Mouse (Mus musculus) MN1 (cell line): ENCODE results near the gene Aldh3b2.

Experiments
- DNase-seq: peaks from one replicate; pipeline ENCODE4 v3.0.0-alpha.2; 2016; ENCODE audit warnings: low spot score

Gene Aldh3b2

DNA sequence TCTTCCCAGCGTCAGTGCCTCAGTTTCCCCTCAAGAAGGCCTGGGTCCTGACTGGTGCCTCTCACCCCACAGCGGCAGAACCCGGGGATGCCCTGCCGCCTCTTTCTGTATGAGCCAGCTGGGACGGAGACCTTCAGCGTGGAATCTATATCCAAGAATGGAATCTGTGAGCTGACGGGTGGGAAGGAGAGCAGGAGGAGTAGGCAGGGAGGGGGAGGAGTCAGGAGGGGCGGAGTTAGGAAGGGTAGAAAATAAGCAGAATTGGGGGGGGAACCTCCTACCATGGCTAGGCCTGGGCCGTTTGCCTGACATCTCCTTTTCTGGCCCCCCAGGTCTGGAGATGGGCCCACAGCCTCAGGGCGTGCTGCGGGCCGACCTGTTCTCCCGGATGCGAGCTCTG lies 15.9 kb downstream of the Aldh3b2 start:
- DNase-seq, result no peak

DNA sequence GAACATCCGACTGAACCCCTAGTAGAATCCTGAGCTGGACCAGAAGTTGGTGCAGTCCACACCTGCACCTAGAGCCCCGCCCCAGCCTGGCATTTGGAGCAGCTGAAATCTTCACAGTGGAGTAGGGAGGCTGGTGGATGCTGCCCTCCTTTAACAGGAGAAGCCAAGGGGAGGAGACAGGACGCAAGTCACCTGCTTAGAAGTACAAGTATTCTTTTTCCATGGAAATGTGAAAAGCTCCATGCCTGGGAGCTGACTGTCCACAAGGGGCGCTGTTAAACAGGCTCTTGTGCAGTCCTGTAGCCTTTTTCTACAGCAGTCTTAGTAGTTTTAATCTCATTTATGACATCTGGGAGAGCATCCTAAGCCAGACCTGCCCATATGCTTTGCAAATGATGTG lies 16.6 kb downstream of the Aldh3b2 start:
- DNase-seq, result no peak

DNA sequence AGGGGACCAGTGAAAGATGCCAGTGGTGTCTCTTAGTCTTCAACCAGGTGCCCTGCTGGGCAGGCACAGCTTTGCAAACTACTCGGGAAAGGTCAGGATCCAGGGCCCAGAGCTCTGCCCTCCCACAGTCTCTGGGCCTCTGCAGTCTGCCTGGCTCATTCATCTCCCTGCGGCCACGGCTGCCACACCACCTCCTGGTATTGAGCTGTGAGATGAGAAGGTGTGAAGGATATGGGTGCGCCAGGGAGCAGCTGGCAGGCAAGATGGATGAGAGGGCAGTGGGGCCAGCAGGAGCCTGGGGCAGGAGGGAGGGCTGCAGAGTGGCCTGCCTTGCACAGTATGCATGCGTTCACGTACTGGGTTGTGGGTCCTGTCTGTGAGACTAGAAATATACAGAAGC lies 18.7 kb downstream of the Aldh3b2 start:
- DNase-seq, result no peak

DNA sequence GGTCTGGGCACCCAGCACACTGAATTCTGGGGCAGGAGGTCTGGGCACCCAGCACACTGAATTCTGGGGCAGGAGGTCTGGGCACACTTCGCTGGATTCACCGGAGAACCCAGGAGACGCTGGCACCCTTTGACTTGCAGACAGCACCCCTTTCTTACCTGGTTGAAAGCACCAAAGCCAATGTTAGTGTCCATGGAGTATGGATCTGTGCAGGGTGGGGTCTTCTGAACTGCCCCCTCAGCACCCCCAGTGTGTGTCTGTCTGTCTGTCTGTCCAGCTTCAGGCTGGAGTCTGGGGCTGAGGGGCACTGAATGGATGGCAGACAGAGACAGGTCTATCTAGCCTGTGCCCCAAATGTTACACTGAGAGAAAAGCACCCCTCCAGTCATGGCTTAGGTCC lies 19.4 kb downstream of the Aldh3b2 start:
- no peak for DNase-seq

DNA sequence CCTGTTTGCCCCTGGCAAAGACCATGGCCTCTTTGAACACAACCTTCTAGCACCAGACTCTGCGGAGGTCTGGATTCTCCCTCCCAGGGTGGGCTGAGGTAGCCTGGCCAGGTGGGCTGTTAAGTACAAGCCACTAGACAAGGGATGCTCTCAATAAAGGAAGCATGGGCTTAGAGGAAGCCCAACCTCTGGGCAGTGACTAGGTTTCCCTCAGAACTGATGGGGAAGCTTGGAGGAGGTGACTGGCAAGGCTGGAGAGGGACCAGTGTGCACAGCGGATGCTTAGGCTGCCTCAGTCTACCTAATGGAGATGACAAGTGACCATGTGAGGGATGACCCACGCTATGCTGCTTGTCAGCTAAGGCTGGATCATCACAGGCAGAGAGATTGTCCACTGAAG lies 19.8 kb downstream of the Aldh3b2 start:
- DNase-seq, result no peak

DNA sequence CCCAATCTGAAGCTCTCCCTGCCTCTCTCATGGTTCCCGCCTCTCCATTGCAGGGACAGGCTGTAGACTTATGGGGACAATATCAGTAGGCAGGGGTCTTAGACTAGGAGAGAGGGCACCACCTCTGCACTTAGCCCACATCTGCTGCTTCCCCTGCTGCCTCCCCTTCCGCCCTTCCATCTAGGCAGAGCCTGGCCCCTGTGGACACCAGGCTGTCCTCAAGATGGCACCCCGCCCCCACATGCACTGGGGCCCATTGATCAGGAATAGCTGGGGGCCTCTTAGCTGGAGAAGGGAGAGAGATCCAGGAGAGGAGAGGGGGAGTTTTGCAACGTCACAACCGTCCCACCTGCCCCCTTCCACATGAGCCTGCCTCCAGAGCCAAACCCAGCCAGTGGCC lies 20.3 kb downstream of the Aldh3b2 start, which contains the start of gene Tbx10:
Tbx10 (plus strand) TSS at position 337 of the 400 bp plus-strand sequence.
- no peak for DNase-seq

DNA sequence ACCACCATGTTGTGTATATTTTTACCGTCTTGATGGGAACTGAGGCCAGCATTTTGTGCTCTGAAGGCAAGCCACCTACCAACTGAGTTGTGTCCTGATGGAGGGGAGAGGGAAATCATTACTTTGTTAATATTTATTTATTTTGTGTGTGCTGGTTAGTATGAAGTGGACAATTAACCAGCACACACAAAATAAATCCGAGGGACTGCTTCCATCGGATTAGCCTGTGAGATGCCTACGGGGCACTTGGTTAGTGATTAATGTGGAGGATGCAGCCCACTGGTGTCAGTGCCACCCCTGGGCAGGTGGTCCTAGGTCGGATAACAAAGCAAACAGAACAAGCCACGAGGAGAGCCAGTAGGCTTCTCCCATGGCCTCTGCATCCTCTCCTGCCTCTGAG lies 22.8 kb downstream of the Aldh3b2 start:
- DNase-seq, result no peak

DNA sequence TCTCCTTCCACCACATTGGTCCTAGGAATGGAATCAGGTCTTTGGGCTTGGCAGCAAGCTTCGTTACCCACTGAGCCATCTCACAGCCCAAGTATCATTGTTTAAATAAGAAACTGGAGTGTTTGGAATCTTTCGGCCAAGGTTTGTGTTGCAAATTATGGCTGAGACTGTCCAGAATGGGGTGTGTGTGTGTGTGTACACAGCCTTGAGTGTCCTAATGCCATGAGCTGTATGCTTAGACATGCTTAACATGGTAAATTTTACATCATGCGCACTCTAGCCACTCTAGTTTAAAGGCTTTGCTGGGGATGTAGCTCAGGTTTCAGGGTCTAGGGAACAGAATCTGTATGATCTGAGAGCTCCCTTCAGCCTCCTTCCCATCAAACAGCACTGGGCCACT lies 23.4 kb downstream of the Aldh3b2 start:
- no peak for DNase-seq

DNA sequence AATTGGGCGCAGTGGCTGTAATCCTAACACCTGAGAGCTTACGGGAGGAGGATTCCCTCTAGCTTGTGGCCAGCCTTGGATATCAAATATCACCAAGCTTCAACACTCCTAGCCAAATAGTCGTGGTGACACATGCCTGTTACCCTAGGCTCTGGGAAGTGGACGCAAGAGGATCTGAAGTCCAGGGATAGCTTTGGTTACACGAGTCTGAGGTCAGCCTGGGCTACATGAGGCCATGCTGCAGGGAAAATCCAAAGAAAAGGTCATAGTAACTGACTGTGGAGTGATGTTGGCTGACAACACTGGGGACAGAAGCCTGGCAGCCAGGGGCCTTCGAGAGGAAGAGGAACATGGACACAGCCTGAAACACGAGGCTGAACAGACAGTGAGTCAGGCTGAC lies 24.0 kb downstream of the Aldh3b2 start:
- no peak for DNase-seq

DNA sequence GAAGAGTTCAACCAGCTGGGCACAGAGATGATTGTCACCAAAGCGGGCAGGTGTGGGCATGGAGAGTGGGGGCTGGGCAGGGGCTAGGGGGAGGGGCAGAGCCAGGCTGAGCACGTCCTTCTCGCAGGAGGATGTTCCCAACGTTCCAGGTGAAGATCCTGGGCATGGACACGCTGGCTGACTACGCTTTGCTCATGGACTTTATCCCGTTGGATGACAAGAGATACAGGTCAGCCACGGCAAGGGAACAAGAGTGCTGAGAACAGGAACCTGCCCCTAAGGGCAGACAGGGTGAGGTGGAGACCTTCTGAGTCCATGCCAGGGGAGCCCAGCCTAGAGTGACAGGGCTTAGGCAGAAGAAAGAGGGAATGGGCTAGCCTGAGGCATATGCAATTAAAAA lies 24.6 kb downstream of the Aldh3b2 start:
- no peak for DNase-seq

DNA sequence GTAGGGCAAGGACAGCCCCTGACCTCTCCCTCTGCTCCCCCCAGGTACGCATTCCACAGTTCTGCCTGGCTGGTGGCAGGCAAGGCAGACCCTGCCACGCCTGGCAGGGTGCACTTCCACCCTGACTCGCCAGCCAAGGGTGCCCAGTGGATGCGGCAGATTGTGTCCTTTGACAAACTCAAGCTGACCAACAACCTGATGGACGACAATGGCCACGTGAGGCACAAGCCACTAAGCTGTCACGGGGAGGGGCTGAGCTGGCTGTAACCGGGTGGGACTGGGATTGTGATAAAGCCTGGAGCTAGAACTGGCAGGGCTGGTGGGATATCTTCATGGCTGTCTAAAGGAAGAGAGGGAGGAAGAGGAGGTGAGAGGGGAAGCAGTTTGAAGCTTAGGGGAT lies 25.1 kb downstream of the Aldh3b2 start:
- no peak for DNase-seq

DNA sequence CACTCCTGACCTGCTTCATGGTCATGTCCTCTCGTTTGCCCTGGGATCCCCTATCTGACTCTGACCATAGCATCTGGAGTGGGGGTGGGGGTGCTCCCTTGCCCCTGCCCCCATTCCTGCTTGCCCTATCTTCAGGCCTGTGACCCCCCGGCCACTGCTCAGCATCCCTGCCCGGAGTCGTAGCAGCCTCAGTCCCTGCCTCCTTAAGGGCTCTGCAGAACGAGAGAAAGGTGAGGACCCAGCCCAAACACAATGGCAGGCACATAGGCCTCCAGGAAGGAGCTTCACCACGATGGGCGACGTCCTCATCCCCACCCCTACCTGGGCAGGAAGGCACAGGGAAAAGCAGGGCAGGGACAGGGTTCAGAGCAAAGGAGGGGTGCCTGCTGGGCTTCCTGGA lies 26.2 kb downstream of the Aldh3b2 start:
- no peak for DNase-seq

DNA sequence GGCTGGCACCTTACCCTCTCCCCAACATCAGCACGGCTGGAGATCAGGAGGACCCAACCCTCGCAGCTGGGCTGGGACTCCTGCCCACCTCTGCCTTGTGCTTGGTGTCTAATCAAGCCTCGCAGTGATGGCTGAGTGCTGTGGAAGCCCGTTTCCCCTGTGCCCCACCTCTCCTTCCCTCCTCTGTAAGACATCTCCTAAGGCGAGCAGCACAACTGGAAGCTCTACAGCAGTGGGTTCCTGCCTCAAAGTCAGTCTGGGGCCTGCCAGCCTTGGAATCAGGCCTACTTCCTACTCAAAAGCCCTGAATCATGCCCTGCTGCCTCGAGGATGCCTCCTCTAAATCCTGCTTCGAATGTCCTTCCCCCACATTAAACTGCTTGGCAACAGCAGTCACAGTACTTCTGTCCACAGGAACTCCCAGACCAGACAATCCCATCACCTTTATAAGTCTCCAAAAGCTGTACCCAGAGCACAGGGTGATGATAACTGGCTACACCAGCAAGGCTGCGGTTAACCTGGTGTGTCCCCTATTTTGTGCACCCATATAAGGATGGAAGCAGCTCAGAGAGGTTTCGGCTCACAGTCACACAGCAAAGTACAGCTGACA lies 27.1 kb downstream of the Aldh3b2 start:
- DNase-seq, result peak; percentile 20

DNA sequence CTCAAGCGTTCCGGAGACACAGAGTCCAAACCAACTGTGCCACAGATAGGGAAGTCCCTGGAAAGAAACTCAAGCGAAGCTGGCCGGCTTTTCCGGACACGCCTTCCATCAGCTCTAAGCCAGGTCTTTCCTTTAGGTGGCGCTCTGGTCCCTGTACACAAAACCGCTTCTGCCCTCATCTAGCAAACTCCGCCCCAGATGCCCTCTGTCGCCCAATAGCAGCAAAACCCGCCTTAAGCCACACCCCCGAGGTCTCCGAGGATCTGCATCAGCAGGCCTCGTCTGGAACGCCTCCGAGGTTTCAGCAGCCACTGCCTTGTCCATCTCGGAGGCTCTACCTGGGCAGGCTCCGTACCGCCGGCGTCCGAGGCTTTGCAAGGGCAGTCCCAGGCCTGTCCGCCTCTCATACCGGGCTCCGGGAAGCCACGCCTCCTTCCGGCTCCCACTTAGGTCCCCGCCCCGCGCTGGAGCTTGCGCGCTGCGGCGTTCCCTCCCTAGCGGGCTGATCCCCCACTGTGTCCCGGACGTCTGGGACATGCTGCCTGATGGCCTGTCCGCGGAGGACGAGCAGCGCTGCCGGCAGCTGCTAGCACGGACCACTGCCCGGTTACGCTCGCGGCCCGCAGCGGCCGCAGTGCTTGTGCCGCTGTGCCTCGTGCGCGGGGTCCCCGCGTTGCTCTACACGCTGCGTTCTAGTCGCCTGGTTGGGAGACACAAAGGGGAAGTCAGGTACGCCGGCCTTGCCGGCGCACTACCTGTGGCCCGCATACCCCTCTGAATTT lies 28.2 kb downstream of the Aldh3b2 start, which contains the start of the genes Nudt8 and Gm49405:
Nudt8 (plus strand) TSS at position 462 of the 782 bp plus-strand sequence.
Gm49405 (plus strand) TSS at position 508 of the 782 bp plus-strand sequence.
- peak; percentile 93 for DNase-seq

DNA sequence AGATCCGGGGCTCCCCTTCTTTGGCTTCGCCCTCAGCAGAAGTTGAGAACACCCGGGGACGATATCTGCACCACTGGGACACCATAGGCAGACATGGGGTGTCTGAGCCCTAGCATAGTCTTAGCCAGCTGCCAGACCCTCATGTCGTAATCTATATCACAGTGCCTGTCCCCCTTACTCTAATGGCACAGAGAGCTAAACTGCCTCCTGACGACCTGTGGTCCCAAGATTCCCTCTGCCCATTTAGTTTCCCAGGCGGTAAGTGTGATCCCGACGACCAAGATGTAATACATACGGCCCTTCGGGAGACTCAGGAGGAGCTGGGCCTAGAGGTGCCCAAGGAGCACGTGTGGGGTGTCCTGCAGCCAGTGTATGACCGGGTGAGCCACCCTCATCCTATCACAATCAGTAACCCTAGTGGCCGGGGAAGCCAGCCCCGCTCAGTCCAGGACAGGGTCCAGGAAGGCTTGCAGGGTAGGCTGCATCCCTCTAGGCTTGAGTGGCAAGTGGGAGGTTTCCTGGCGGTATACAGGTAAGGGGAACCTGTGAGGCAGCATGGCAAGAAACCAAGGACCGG lies 28.9 kb downstream of the Aldh3b2 start:
- DNase-seq, result peak; percentile 24

DNA sequence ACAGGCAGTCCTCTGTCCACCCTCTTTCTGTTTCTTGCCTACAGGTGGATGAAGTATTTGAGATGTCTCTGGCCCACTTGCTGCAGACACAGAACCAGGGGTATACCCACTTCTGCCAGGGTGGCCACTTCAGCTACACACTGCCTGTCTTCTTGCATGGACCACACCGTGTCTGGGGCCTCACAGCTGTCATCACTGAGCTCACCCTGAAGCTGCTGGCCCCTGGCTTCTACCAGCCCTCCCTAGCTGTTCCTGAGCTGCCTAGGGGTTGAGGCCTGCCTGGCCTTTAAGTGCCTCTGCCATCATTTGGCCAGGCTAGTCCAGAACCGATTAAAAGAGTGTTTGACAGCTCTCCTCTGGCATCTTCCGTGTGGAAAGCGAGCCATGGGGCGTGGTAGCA lies 29.6 kb downstream of the Aldh3b2 start:
- peak; percentile 30 for DNase-seq

DNA sequence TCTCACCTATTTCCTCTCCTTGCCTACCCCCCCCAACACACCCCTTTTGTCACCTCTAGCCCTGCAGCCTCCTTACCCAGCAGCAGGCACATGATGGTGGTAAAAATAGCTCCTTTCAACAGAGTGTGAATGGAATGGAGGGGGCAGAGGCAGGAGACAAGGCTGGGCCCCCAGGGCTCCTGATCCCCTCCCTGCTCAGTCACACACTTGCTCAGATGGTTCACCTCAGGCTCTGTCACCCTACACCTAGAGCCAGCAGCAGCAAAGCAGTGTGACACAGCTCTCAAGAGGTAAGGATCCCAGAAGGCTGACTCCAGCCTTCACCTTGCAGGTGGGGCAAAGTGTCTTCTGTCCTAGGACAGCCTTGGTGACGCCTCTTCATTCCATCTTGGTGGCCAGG lies 31.0 kb downstream of the Aldh3b2 start, which contains the start of gene Doc2g:
Doc2g (plus strand) TSS at position 202 of the 400 bp plus-strand sequence.
- no peak for DNase-seq

DNA sequence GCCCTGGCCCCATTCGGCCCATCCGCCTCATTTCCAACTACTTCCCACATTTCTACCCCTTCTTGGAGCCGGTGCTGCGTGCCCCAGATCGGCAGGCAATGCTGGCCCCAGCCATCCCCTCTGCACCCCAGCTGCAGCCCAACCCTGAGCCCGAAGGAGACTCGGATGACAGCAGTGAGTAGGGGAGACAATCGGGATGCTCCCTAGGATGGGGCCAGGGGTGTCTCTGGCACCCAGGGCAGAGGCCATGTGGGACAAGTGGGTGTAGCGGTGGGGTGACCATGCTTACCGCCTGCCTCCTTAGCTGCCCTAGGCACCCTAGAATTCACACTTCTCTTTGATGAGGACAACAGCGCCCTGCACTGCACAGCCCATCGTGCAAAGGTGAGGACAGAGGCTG lies 31.5 kb downstream of the Aldh3b2 start:
- DNase-seq, result no peak

DNA sequence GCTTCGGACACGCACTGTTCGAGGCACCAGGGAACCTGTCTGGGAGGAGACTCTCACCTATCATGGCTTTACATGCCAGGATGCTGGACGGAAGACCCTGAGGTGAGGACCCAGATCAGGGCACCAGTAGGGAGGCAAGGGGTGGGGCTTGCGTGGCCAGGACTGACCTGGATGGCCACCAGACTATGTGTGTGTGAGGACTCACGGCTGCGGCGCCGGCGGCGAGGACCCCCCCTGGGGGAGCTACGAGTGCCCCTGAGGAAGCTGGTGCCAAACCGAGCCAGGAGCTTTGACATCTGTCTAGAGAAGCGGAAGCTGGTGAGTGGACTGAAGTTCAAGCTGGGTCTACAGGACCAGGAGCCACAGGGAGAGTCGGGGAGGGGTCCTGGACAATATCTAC lies 32.2 kb downstream of the Aldh3b2 start:
- no peak for DNase-seq

DNA sequence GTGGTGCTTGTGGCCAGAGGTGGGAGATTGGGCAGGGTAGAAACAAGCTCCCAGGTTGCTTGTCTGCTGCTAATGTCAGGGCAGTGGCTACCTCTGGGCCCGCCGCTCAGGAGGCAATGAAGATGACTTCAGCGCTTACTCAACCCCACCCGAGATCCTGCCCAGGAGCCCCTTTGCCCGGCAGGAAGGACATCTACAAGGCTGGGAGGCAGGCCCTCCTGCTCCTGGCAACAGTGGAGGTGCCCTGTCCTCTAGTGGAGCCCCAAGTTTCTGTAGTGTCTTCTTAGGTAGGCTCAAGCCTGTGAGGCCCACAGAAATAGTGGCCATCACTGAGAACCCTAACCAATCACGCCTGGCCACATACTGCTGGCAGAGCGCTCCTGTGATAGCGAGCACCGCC lies 33.0 kb downstream of the Aldh3b2 start:
- no peak for DNase-seq

DNA sequence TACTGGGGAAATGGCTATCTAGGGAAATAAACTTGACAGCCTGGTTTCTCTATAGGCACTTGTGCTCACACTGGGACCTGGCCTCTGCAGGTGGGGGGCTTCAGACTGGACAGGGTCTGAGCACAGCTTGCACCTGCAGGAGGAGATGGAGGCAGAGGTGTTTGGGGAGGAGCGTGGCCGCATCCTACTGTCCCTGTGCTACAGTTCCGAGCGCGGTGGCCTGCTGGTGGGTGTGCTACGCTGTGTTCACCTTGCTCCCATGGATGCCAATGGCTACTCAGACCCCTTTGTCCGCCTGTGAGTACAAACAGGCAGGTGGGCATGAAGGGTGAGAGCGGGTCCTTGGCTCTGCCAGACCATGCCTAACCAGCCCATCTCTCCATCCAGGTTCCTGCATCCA lies 33.8 kb downstream of the Aldh3b2 start:
- DNase-seq, result no peak

DNA sequence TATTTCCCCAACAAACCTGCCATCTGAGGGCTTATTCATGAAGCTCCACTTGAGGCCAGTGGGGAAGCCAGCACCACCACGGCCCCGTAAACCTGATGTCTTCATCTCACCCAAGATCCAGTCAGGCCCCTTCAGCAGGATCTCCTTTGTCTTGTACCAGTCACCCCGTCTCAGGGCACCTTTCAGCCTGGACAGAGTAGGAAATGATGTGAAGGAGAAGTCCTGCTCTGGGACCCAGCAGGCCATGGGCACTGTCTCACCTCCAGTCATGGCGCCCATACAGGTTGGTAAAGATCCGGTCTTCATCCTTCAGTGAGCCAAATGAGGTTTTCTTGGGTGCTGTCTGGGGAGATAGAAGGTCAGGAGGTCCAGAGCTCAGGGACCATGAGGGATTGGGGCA lies 39.0 kb downstream of the Aldh3b2 start:
- DNase-seq, result no peak

DNA sequence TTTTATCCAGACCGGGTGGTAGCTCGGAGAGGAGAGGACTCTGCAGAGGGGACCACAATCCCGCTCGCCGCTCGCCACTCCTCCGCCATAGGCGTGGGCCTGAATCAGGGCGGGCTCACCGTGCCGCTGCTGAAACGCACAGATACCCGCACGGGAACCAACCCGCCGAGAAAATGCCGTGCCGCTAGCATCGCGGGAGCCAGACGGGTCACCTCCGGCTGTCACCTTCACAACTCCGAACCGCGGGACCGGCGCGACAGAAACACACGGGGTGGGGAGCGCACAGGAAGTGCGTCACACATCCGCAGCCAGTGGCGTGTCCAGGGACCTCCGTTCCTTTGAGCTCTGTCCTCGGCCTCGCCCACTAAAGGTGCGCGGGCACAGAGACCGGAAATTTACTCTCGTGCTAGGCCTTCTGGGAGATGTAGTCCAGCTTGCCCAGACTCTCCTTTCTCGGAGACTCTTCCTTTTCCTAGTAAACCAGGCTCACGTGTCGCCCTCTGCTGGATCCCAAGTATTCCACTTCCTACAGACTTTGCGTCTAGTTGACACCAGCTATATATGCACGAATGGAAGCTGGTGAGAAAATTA lies 40.4 kb downstream of the Aldh3b2 start, which contains the start of gene Ndufv1:
Ndufv1 (minus strand) TSS at position 375 of the 591 bp plus-strand sequence.
- peak; percentile 97 for DNase-seq
